Mouse (Mus musculus) erythroblast, embryonic 14.5 days (primary cell): ENCODE data around the gene Chpt1.
"Not testable (repeated sequence)": the region's sequence is repeated elsewhere in the genome, so short reads cannot be mapped to it uniquely, and the experiment has no call there.

ENCODE experiments used
- GATA1 ChIP-seq: IDR thresholded peaks from 2 replicates; pipeline ENCODE4 v1.6.1; 2012; ENCODE audit warnings: low read length, inconsistent platforms, mixed read lengths
- TAL1 ChIP-seq: IDR thresholded peaks from 3 replicates; pipeline ENCODE4 v1.6.1; 2012; ENCODE audit warnings: low read length, inconsistent platforms, mixed read lengths

- TF ChIP-seq TAL1, GATA1: not testable (repeated sequence)
These were observed 11.2 kb upstream of the Chpt1 start for GRCm38 (mm10) chr10:88515049-88515448.
